Mouse (Mus musculus) heart, postnatal 0 days (tissue): Measurements from ENCODE around the gene Eppin. TPM values are rescaled to one million over a fixed set of nuclear protein-coding genes. Genes with fewer than 3 reads are reported as not detected.
A peak's percentile ranks its signal among the peaks of the same experiment; 100 is the strongest.

Source experiments
- ATAC-seq: fragments of 200-750 bp; cut with Nextera tagmentation; 2 replicates; pipeline ENCODE4 v1.8.0; 2017; ENCODE audit warnings: low read depth, moderate number of reproducible peaks, moderate library complexity; ENCODE audit not compliant: insufficient read depth
- DNase-seq: peaks from one replicate; pipeline ENCODE4 v3.0.0-alpha.2; 2016; ENCODE audit warnings: low spot score
- H3K27ac ChIP-seq: fragments of 300-500 bp; sonication (generic); 2 replicates; pipeline ENCODE4 v1.5.1; 2014; ENCODE audit warnings: low read depth, mild to moderate bottlenecking
- H3K27me3 ChIP-seq: fragments of 300-500 bp; sonication (generic); 2 replicates; pipeline ENCODE4 v1.6.1; 2014; ENCODE audit warnings: low read length, mixed read lengths; ENCODE audit not compliant: control insufficient read depth, insufficient read depth
- H3K36me3 ChIP-seq: fragments of 300-500 bp; sonication (generic); replicated peaks from 2 replicates; pipeline ENCODE4 v1.6.1; 2014; ENCODE audit warnings: low read length, mixed read lengths; ENCODE audit not compliant: control insufficient read depth, insufficient read depth
- H3K4me1 ChIP-seq: fragments of 300-500 bp; sonication (generic); 2 replicates; pipeline ENCODE4 v1.6.1; 2014; ENCODE audit warnings: antibody characterized with exemption; ENCODE audit not compliant: control insufficient read depth, insufficient read depth
- H3K4me2 ChIP-seq: fragments of 300-500 bp; sonication (generic); 2 replicates; pipeline ENCODE4 v1.6.1; 2014; ENCODE audit warnings: low read depth, mild to moderate bottlenecking, low read length, moderate library complexity
- H3K4me3 ChIP-seq: fragments of 300-500 bp; sonication (generic); 2 replicates; pipeline ENCODE4 v1.5.1; 2014; ENCODE audit warnings: low read depth, low read length
- H3K9ac ChIP-seq: fragments of 300-500 bp; sonication (generic); replicated peaks from 2 replicates; pipeline ENCODE4 v1.6.1; 2014; ENCODE audit warnings: low read depth, low read length, mixed read lengths
- H3K9me3 ChIP-seq: fragments of 300-500 bp; sonication (generic); replicated peaks from 2 replicates; pipeline ENCODE4 v1.6.1; 2016; ENCODE audit warnings: low read length; ENCODE audit not compliant: control insufficient read depth
- CTCF ChIP-seq: IDR thresholded peaks from 2 replicates; pipeline ENCODE4 v1.5.1; 2016; ENCODE audit warnings: antibody characterized with exemption, control low read depth, low read depth
- EP300 ChIP-seq: IDR thresholded peaks from 2 replicates; pipeline ENCODE4 v1.6.1; 2016; ENCODE audit warnings: antibody characterized with exemption, low read depth
- WGBS: fragments of 180-500 bp; shearing (Covaris S2); extraction: QIAGEN DNeasy Blood & Tissue Kit; methylation state at CpG from one replicate; pipeline ENCODE4 v1.1.7; 2014; 5-methylcytosine and 5-hydroxymethylcytosine counted together
- polyA plus RNA-seq: library from polyadenylated mRNA; unstranded; fragments of >200 nt; fragmentation: Nextera tagmentation; extraction: Ambion mirVana; gene quantifications from 2 replicates; pipeline ENCODE4 v1.2.1, GENCODE M21; 2015
- total RNA-seq: library from RNA; depleted of rRNA; stranded (reverse); fragments of >200 nt; gene quantifications from 2 replicates; pipeline ENCODE4 v1.2.3, GENCODE M21; 2014; ENCODE audit warnings: low replicate concordance

Gene Eppin
- total and polyA plus RNA-seq, 2 experiments from 2014 or later, result not detected

DNA sequence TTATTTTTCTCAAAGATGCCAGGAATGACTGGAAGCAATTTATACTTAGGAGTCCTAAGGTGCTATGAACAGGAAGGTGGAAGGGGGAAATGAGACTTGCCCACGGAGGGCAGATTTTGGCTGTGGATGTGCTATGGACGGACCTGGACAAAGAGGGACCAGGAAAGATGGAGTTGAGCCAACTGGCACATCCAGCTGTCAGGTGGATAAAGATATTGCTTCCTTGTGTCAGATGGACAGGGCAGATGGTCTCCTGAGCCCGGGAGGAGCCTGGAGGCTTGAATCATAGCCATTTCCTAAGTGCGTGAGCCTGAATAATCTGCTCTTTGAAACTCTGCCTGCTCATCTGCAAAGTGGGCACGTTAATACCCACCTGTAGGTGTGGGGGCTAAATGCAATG is 29.0 kb downstream of the Eppin start:
- no peak for TF ChIP-seq CTCF
- no peak for TF ChIP-seq EP300
- DNase-seq, result no peak
- H3K4me3 ChIP-seq, result no peak overlapping the region

DNA sequence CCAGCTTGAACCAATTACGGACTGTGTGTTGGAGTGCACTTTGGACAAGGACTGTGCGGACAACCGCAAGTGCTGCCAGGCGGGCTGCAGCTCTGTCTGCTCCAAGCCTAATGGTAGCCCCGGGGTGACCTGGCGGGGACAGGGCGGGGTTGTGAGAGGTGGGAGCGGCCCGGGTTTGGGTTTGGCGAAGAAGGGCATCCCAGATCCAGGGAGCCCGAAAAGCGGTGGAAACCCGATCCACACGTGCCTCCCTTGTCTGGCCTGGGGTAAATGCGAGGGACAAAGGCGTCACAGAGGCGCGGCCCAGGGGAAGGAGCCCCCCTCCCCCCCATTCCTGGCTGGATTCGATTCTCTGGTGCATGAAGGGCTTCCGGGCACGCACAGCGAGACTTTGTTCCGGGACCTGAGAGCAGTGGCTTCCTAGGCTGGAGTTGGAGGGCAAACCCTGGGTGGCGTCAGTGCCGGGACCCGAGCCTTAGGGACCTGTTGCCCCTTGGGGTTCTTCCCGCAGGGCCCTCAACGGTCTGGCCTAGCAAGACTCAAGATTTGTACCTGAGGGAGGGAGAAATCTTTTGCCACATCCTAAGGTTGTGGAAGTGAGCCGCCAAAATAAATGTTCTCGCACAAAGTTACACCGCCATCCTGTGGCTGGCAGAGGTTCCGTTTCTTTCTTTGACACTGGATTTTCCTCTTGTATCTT is 29.9 kb downstream of the Eppin start:
- DNase-seq, result peak; percentile 40

More for the DNA sequence above, 29.0 kb downstream of the Eppin start:
- no peak for ATAC-seq
- 0 out of 2 replicates have a peak, but pooled peaks cover 8% of the 10 kb centered on the region for H3K4me1 ChIP-seq
- no peaks in the 10 kb centered on the region; the same call in 1 of the 2 replicates for H3K9me3 ChIP-seq
- no peak overlapping the region for H3K9ac ChIP-seq
- no peak overlapping the region for H3K27ac ChIP-seq
- peaks cover 25% of the 10 kb centered on the region for H3K27me3 ChIP-seq
- WGBS, result 52% methylated on average over 5 of the region's 5 CpGs
- H3K4me2 ChIP-seq, result no peak overlapping the region
- no peaks in the 10 kb centered on the region for H3K36me3 ChIP-seq

DNA sequence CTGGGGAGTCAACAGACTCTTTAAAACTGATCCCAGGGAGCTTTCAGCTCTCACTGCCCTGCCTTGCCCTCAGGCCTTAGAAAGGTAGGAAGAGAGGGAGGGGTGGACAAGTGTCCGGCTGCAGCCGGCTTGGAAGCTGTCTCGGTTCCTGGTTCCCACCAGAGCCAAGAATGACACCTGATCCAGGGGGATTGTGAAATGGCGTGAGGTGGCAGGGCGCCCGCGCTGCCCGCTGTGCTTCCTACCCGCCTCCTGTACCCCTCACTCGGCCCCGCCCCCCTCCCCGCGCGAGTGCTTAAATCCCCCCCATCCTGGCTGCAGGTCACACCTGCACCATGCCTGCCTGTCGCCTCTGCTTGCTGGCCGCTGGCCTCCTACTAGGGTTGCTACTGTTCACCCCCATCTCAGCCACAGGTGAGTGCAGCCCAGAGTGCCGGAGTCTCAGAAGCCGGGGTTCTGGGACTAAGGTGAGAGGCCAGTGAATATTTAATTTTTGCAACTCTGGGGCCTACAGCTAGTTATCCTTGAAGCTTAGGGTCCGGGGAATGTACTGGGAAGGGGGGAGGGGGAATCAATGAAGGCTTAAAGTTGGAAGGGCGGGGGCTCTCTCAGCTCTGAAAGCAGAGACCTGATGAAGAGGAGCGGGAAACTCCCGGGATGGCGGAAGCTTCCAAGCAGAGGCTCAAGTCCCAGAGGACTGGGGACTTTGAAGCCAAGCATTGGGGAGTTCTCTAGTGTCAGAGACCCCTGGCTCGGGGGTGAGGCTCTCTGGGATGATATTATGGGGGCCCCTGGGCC is 30.8 kb downstream of the Eppin start, which contains the start of gene Wfdc2:
Gene Wfdc2 (plus strand): TSS at position 23 of the 798 bp plus-strand sequence.
- peaks cover 25% of the 10 kb centered on the region for H3K27me3 ChIP-seq
- ATAC-seq, result no peak
- peak within 1 kb of the TSS; percentile 44 for H3K4me3 ChIP-seq
- WGBS, result 11% methylated on average over 21 of the region's 24 CpGs
- H3K9me3 ChIP-seq, result no peaks in the 10 kb centered on the region; the same call in 1 of the 2 replicates
- H3K4me2 ChIP-seq, result peak within 1 kb of the TSS; percentile 72
- no peak for DNase-seq
- no peak within 1 kb of the TSS for H3K27ac ChIP-seq
- TF ChIP-seq CTCF (no peak), EP300 (no peak)
- H3K9ac ChIP-seq, result peak within 1 kb of the TSS; percentile 40; the same call in 1 of the 2 replicates
- H3K36me3 ChIP-seq, result no peaks in the 10 kb centered on the region
- 0 out of 2 replicates have a peak, but pooled peaks cover 8% of the 10 kb centered on the region for H3K4me1 ChIP-seq

More for the DNA sequence above, 29.9 kb downstream of the Eppin start:
- Histone ChIP-seq H3K4me1 (0 out of 2 replicates have a peak, but pooled peaks cover 8% of the 10 kb centered on the region), H3K36me3 (no peaks in the 10 kb centered on the region), H3K9me3 (no peaks in the 10 kb centered on the region; the same call in 1 of the 2 replicates), H3K27ac (no peak overlapping the region), H3K4me2 (peak overlapping the region; percentile 72), H3K4me3 (peak overlapping the region; percentile 44), H3K9ac (peak overlapping the region; percentile 40), H3K27me3 (peaks cover 25% of the 10 kb centered on the region)
- no peak for ATAC-seq
- TF ChIP-seq CTCF (peak; percentile 57), EP300 (no peak)
- 1% methylated on average over 31 of the region's 32 CpGs for WGBS

DNA sequence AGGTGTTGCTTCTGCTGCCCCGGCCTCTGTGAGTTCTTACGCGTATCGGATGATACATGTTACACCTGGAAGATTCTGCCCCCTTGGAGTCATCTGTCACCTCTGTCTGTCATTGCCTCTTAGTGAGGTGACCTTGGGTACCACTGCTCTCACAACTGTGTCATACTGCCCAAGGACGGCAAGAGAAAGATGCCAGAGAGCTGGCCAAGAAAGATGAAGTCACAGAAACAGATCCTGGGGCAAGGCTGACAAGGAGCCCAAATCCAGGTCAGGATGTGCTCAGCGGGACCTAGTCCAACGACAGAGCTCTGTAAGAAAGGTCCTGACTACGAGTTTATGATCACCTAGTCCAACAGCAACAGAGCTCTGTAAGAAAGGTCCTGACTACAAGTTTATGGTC is 33.3 kb downstream of the Eppin start:
- H3K27me3 ChIP-seq, result peaks cover 25% of the 10 kb centered on the region
- no peak overlapping the region for H3K4me3 ChIP-seq
- 85% methylated on average over 8 of the region's 8 CpGs for WGBS
- H3K9me3 ChIP-seq, result no peaks in the 10 kb centered on the region
- no peaks in the 10 kb centered on the region for H3K36me3 ChIP-seq
- TF ChIP-seq CTCF, result no peak
- no peak for TF ChIP-seq EP300
- H3K4me1 ChIP-seq, result 0 out of 2 replicates have a peak, but pooled peaks cover 8% of the 10 kb centered on the region
- H3K9ac ChIP-seq, result no peak overlapping the region
- DNase-seq (no peak), ATAC-seq (no peak)
- no peak overlapping the region for H3K4me2 ChIP-seq
- no peak overlapping the region for H3K27ac ChIP-seq

DNA sequence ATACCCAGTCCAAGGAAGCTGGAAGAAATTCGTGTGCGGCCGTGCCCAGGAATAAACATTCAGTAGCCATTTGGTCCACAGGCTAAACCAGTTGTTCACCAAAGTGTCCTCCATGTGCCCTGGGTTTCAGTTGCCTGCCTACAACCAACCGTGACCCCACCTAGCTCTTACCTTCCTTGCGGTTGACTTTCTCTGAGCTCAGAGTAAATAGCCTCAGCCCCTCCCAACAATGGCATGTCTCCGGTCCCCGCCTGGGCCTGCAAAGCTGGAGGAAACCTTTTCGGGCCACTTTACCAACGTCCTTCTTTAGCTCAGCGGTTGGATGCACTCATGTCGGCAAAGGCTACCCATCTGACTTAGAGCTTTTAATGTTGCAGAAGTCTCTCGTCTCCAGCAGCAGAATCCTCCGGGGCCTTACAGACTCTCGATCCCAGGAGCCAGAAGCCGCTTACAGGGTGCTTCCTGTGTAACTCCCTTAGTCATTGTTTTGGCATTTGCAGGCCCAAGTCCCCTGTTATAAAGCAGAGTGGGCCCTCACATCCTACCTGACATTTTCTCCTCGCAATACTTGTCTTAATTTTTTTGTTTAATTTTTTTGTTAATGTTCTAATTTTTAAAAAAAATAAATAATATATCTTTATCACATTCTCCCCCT is 34.3 kb downstream of the Eppin start:
- TF ChIP-seq CTCF, result no peak
- no peak for TF ChIP-seq EP300
- Histone ChIP-seq H3K4me2 (no peak overlapping the region), H3K36me3 (no peaks in the 10 kb centered on the region), H3K9ac (no peak overlapping the region), H3K9me3 (no peaks in the 10 kb centered on the region), H3K27me3 (peaks cover 18% of the 10 kb centered on the region), H3K4me1 (0 out of 2 replicates have a peak, but pooled peaks cover 8% of the 10 kb centered on the region), H3K4me3 (no peak overlapping the region), H3K27ac (no peak overlapping the region)
- ATAC-seq (no peak), DNase-seq (no peak)
- WGBS, result 35% methylated on average over 16 of the region's 16 CpGs
